Mouse (Mus musculus) midbrain, embryonic 13.5 days (tissue): Measurements from ENCODE around the gene Lrfn4. TPM values are rescaled to one million over a fixed set of nuclear protein-coding genes. Genes with fewer than 3 reads are reported as not detected.
"Not testable (repeated sequence)": the region's sequence is repeated elsewhere in the genome, so short reads cannot be mapped to it uniquely, and the experiment has no call there.

ENCODE experiments used
- ATAC-seq: fragments of 200-750 bp; cut with Nextera tagmentation; 2 replicates; pipeline ENCODE4 v1.8.0; 2017; ENCODE audit warnings: mild to moderate bottlenecking, moderate TSS enrichment, moderate library complexity
- H3K27ac ChIP-seq: fragments of 300-500 bp; sonication (generic); 2 replicates; pipeline ENCODE4 v1.5.1; 2015; ENCODE audit warnings: inconsistent platforms, mild to moderate bottlenecking, moderate library complexity
- H3K27me3 ChIP-seq: fragments of 300-500 bp; sonication (generic); 2 replicates; pipeline ENCODE4 v1.6.1; 2015; ENCODE audit warnings: mild to moderate bottlenecking, inconsistent platforms
- H3K36me3 ChIP-seq: fragments of 300-500 bp; sonication (generic); 2 replicates; pipeline ENCODE4 v1.6.1; 2015; ENCODE audit warnings: mild to moderate bottlenecking, inconsistent platforms
- H3K4me1 ChIP-seq: fragments of 300-500 bp; sonication (generic); replicated peaks from 2 replicates; pipeline ENCODE4 v1.6.1; 2015; ENCODE audit warnings: inconsistent platforms
- H3K4me2 ChIP-seq: fragments of 300-500 bp; sonication (generic); replicated peaks from 2 replicates; pipeline ENCODE4 v1.6.1; 2015; ENCODE audit warnings: moderate library complexity, mild to moderate bottlenecking, inconsistent platforms
- H3K4me3 ChIP-seq: fragments of 300-500 bp; sonication (generic); replicated peaks from 2 replicates; pipeline ENCODE4 v1.5.1; 2015; ENCODE audit warnings: mild to moderate bottlenecking, inconsistent platforms
- H3K9ac ChIP-seq: fragments of 300-500 bp; sonication (generic); replicated peaks from 2 replicates; pipeline ENCODE4 v1.6.1; 2015; ENCODE audit warnings: mild to moderate bottlenecking, inconsistent platforms
- H3K9me3 ChIP-seq: fragments of 300-500 bp; sonication (generic); 2 replicates; pipeline ENCODE4 v1.6.1; 2016; ENCODE audit warnings: mild to moderate bottlenecking, inconsistent platforms
- WGBS: fragments of 180-500 bp; shearing (Covaris S2); methylation state at CpG from one replicate; pipeline ENCODE4 v1.1.7; 2015; 5-methylcytosine and 5-hydroxymethylcytosine counted together
- polyA plus RNA-seq: library from polyadenylated mRNA; unstranded; fragments of >200 nt; fragmentation: Nextera tagmentation; extraction: Ambion mirVana; gene quantifications from 2 replicates; pipeline ENCODE4 v1.2.1, GENCODE M21; 2015

The Lrfn4 gene
- polyA plus RNA-seq, 1 experiment from 2014 or later, result 10.1 TPM

DNA sequence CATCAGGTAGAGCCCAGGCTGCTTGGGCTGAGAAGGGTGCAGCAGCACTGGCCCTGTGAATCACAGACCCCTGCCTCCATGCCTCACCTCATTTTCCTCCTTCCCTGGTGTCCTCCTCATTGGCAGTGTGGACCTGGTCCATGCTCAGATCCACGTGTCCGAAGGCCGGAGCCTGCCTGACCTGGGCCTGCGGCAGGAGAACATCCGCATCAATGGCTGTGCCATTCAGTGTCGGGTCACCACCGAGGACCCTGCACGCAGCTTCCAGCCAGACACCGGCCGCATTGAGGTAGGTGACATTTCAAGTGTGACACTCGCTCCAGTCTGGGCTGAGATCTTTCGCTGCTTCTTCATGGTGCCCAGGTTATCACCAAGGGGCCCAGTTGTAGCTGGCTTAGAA lies 8.1 kb downstream of the Lrfn4 start:
- H3K4me2 ChIP-seq, result no peak overlapping the region
- H3K27me3 ChIP-seq, result no peaks in the 10 kb centered on the region
- H3K36me3 ChIP-seq, result peaks cover 25% of the 10 kb centered on the region
- no peak overlapping the region for H3K27ac ChIP-seq
- peaks cover 15% of the 10 kb centered on the region for H3K4me1 ChIP-seq
- H3K9ac ChIP-seq, result no peak overlapping the region
- WGBS, result 90% methylated on average over 12 of the region's 12 CpGs
- H3K9me3 ChIP-seq, result no peaks in the 10 kb centered on the region
- ATAC-seq, result no peak
- H3K4me3 ChIP-seq, result no peak overlapping the region

- Histone ChIP-seq H3K9ac (no peak overlapping the region), H3K4me1 (0 out of 2 replicates have a peak, but pooled peaks cover 4% of the 10 kb centered on the region), H3K4me3 (no peak overlapping the region), H3K36me3 (peaks cover 7% of the 10 kb centered on the region; the same call in 1 of the 2 replicates), H3K4me2 (no peak overlapping the region), H3K27me3 (no peaks in the 10 kb centered on the region), H3K9me3 (no peaks in the 10 kb centered on the region), H3K27ac (no peak overlapping the region)
- 92% methylated on average over 4 of the region's 4 CpGs for WGBS
- ATAC-seq, result no peak
Measured at GRCm38 (mm10) chr19:4605654-4606053, 9.8 kb downstream of the Lrfn4 start.

- no peaks in the 10 kb centered on the region for H3K36me3 ChIP-seq
- 0 out of 2 replicates have a peak, but pooled peaks cover 4% of the 10 kb centered on the region for H3K4me1 ChIP-seq
- no peaks in the 10 kb centered on the region for H3K27me3 ChIP-seq
- H3K27ac ChIP-seq, result no peak overlapping the region
- ATAC-seq, result 0 out of 2 replicates have a peak, but pooled peaks have one; percentile 24
- no peaks in the 10 kb centered on the region for H3K9me3 ChIP-seq
- no peak overlapping the region for H3K4me2 ChIP-seq
- no peak overlapping the region for H3K9ac ChIP-seq
- 43% methylated on average over 24 of the region's 24 CpGs for WGBS
- H3K4me3 ChIP-seq, result no peak overlapping the region
Measured at GRCm38 (mm10) chr19:4603801-4604723, 11.4 kb downstream of the Lrfn4 start.

- ATAC-seq, result no peak
- Histone ChIP-seq H3K27me3 (no peaks in the 10 kb centered on the region), H3K4me1 (0 out of 2 replicates have a peak, but pooled peaks cover 4% of the 10 kb centered on the region), H3K9ac (no peak overlapping the region), H3K27ac (no peak overlapping the region), H3K4me3 (no peak overlapping the region), H3K9me3 (no peaks in the 10 kb centered on the region), H3K36me3 (no peaks in the 10 kb centered on the region), H3K4me2 (no peak overlapping the region)
- 89% methylated on average over 20 of the region's 20 CpGs for WGBS
Measured at GRCm38 (mm10) chr19:4602459-4602858, 13.0 kb downstream of the Lrfn4 start.

DNA sequence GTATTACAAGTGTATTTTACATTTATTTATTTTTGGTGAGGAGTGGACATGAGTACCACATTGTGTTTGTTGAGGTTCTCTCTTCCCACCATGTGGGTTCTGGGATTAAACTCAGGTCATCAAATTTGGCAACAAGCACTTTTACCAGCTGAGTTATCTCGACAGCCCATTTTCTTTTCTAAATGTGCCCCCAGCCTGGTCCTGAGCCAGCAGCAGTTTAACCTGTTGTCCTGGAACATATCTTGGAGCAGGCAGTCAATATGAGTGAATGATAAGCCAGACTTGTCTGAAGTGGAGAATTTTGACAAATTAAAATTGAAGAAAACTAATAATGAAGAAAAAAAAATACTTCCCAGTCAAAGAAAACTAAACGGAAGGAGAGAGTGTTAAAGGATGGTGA lies 19.4 kb downstream of the Lrfn4 start:
- no peaks in the 10 kb centered on the region for H3K4me1 ChIP-seq
- no peak overlapping the region for H3K27ac ChIP-seq
- no peaks in the 10 kb centered on the region for H3K9me3 ChIP-seq
- no peak for ATAC-seq
- H3K36me3 ChIP-seq, result no peaks in the 10 kb centered on the region
- H3K9ac ChIP-seq, result no peak overlapping the region
- H3K4me3 ChIP-seq, result no peak overlapping the region
- 90% methylated on average over 2 of the region's 2 CpGs for WGBS
- no peak overlapping the region for H3K4me2 ChIP-seq
- H3K27me3 ChIP-seq, result no peaks in the 10 kb centered on the region

DNA sequence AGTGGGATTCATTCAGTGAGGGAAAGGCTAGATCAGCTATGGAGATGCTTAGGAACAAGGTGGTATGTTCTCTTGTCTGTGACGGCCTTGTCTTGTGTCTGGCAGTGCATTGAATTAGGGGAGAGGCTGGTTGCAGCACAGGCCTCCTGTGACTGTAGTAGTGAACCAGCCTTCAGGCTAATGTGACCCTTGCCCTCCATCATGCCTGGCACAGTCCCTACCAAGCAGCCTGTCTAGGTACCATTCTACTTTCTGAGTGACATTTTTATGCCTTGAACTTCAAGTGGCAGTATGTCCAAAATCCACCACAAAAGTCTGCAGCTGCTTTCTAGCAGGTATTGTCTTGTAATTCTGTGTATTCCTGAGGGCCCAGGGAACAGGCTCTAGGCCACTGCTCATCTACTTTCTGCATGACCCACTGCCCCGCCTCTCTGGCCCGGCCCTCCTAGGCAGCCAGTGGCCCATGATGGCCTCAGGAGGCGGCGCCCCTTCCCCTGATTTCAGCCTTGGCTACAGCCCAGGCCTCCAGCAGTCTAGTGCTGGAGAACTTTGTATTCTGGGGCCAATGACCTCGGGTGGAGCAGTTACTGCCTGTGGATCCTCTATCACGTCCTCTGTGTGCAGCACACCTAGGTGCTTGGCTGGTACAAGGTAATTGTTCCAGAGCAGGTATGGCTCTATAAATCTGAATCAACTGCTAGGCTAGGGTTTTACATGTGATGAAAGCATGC lies 21.5 kb downstream of the Lrfn4 start:
- ATAC-seq, result no peak
- H3K4me2 ChIP-seq, result no peak overlapping the region
- no peak overlapping the region for H3K27ac ChIP-seq
- no peak overlapping the region for H3K4me3 ChIP-seq
- no peaks in the 10 kb centered on the region for H3K27me3 ChIP-seq
- 47% methylated on average over 7 of the region's 7 CpGs for WGBS
- H3K4me1 ChIP-seq, result no peaks in the 10 kb centered on the region
- no peak overlapping the region for H3K9ac ChIP-seq
- no peaks in the 10 kb centered on the region for H3K36me3 ChIP-seq
- no peaks in the 10 kb centered on the region for H3K9me3 ChIP-seq

GRCm38 (mm10) chr19:4590025-4590424 lies 25.4 kb downstream of the Lrfn4 start:
- Histone ChIP-seq H3K27ac (no peak overlapping the region), H3K4me2 (no peak overlapping the region), H3K36me3 (no peaks in the 10 kb centered on the region), H3K27me3 (no peaks in the 10 kb centered on the region), H3K9ac (no peak overlapping the region), H3K9me3 (no peaks in the 10 kb centered on the region), H3K4me3 (no peak overlapping the region), H3K4me1 (no peaks in the 10 kb centered on the region)
- no peak for ATAC-seq
- 88% methylated on average over 3 of the region's 3 CpGs for WGBS

GRCm38 (mm10) chr19:4589081-4589480 lies 26.4 kb downstream of the Lrfn4 start:
- H3K27ac ChIP-seq, result no peak overlapping the region
- no peak overlapping the region for H3K4me2 ChIP-seq
- no peaks in the 10 kb centered on the region for H3K36me3 ChIP-seq
- H3K4me1 ChIP-seq, result no peaks in the 10 kb centered on the region
- no peak for ATAC-seq
- H3K4me3 ChIP-seq, result no peak overlapping the region
- no peaks in the 10 kb centered on the region for H3K9me3 ChIP-seq
- no peak overlapping the region for H3K9ac ChIP-seq
- no peaks in the 10 kb centered on the region for H3K27me3 ChIP-seq
- WGBS, result 83% methylated on average over 1 of the region's 1 CpGs

DNA sequence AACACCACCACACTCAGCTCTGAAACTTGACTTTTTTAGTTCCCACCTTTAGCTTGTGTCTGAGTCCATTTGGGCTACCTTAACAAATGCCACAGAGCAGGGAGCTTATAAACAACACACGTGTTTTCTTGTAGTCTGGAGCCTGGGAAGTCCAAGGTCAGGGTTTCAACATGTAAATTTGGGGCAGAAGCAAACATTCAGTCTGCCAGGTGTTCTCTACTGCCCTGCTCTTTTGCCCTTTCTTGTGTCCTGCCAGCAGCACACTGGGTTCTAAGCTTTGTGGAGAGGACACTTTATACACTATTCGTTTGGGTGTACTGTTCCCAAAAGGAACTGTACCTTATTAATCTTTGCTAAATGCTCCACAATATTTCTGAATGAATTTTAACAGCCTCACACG lies 27.0 kb downstream of the Lrfn4 start:
- H3K4me2 ChIP-seq, result no peak overlapping the region
- no peak overlapping the region for H3K9ac ChIP-seq
- no peaks in the 10 kb centered on the region for H3K4me1 ChIP-seq
- H3K36me3 ChIP-seq, result no peaks in the 10 kb centered on the region
- WGBS, result 82% methylated on average over 3 of the region's 3 CpGs
- no peaks in the 10 kb centered on the region for H3K9me3 ChIP-seq
- no peak overlapping the region for H3K4me3 ChIP-seq
- no peak overlapping the region for H3K27ac ChIP-seq
- ATAC-seq, result no peak
- H3K27me3 ChIP-seq, result no peaks in the 10 kb centered on the region

DNA sequence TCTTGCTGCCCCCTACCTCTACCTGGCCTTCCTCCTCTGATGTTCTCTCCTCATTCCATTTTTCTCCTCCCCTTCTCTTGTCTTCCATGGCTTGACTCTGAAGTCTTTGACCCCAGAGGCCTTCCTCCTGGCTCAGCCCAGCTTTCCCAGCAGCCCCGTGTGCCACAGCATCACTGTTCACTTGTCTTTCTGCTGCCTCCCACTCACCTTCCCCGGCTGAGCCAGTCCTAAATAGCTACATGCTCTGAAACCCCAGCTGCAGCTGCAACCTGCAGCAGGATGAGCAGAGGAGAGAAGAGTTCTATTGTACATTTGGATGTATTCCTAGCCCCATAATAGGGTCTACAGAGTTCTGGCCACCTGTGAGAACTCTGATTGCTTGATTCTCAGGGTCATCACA lies 28.0 kb downstream of the Lrfn4 start:
- Histone ChIP-seq H3K27ac (no peak overlapping the region), H3K4me1 (no peaks in the 10 kb centered on the region), H3K9me3 (no peaks in the 10 kb centered on the region), H3K4me3 (no peak overlapping the region), H3K9ac (0 out of 2 replicates have a peak overlapping the region, but pooled peaks have one; percentile 3), H3K27me3 (no peaks in the 10 kb centered on the region), H3K4me2 (no peak overlapping the region), H3K36me3 (no peaks in the 10 kb centered on the region)
- ATAC-seq, result no peak
- 80% methylated on average over 2 of the region's 2 CpGs for WGBS

GRCm38 (mm10) chr19:4586783-4587182 lies 28.7 kb downstream of the Lrfn4 start:
- H3K4me3 ChIP-seq, H3K27ac ChIP-seq, ATAC-seq, H3K9me3 ChIP-seq, H3K9ac ChIP-seq, H3K27me3 ChIP-seq, H3K4me1 ChIP-seq, H3K4me2 ChIP-seq, H3K36me3 ChIP-seq: not testable (repeated sequence)

DNA sequence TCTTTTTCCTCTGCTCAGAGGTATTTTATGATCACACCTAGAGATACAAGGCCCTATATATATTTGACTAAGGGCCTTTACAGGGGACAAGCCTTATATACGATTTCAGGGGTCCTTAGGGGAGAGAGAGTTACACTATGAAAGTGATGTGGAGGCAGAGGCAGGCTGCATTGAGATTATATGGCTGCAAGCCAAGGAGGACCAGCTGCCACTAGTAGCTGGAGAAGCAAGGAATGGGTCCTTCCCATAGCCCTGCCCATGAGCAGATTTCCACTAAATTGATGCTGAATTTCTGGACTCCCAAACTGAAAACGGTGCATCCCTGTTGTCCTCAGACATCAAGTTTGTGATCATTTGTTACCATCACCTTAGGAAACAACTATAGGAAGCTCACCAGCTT lies 31.6 kb downstream of the Lrfn4 start:
- no peaks in the 10 kb centered on the region for H3K9me3 ChIP-seq
- no peak overlapping the region for H3K9ac ChIP-seq
- ATAC-seq, result no peak
- H3K36me3 ChIP-seq, result no peaks in the 10 kb centered on the region
- no peak overlapping the region for H3K4me2 ChIP-seq
- H3K4me3 ChIP-seq, result no peak overlapping the region
- H3K4me1 ChIP-seq, result no peaks in the 10 kb centered on the region
- no peak overlapping the region for H3K27ac ChIP-seq
- 72% methylated on average over 2 of the region's 2 CpGs for WGBS
- H3K27me3 ChIP-seq, result no peaks in the 10 kb centered on the region
